Mouse (Mus musculus): ENCODE measurements around the gene Ptgr1.

The Ptgr1 gene

GRCm38 (mm10) chr4:58986540-58987190 is at the start of gene Ptgr1:
Ptgr1 (minus strand) TSS chr4:58987119.
- in situ Hi-C loops (cut with MboI, MseI): no loop called here

GRCm38 (mm10) chr4:59035786-59036350 is 48.9 kb upstream of the Ptgr1 start:
- in situ Hi-C loops (cut with MboI, MseI): no loop called here

- in situ Hi-C loops (cut with MboI, MseI): no loop called here
Measured at GRCm38 (mm10) chr4:59034918-59035785, 48.2 kb upstream of the Ptgr1 start, which contains the start of gene Gng10. Gng10 (plus strand) TSS chr4:59035088.

- in situ Hi-C loops (cut with MboI, MseI): no loop called here
Measured at GRCm38 (mm10) chr4:59034325-59034917, 47.5 kb upstream of the Ptgr1 start.

- in situ Hi-C loops (cut with MboI, MseI): no loop called here
Measured at GRCm38 (mm10) chr4:59016922-59017321, 30.0 kb upstream of the Ptgr1 start.

GRCm38 (mm10) chr4:59015181-59015580 is 28.3 kb upstream of the Ptgr1 start:
- in situ Hi-C loops (cut with MboI, MseI): no loop called here

- in situ Hi-C loops (cut with MboI, MseI): no loop called here
Measured at GRCm38 (mm10) chr4:59011446-59011845, 24.5 kb upstream of the Ptgr1 start.

- in situ Hi-C loops (cut with MboI, MseI): no loop called here
Measured at GRCm38 (mm10) chr4:59009696-59010095, 22.8 kb upstream of the Ptgr1 start.

GRCm38 (mm10) chr4:59009186-59009585 is 22.3 kb upstream of the Ptgr1 start:
- in situ Hi-C loops (cut with MboI, MseI): no loop called here

- in situ Hi-C loops (cut with MboI, MseI): no loop called here
Measured at GRCm38 (mm10) chr4:59007974-59008373, 21.1 kb upstream of the Ptgr1 start.

- in situ Hi-C loops (cut with MboI, MseI): no loop called here
Measured at GRCm38 (mm10) chr4:59007016-59007415, 20.1 kb upstream of the Ptgr1 start.

- in situ Hi-C loops (cut with MboI, MseI): no loop called here
Measured at GRCm38 (mm10) chr4:59006211-59006610, 19.3 kb upstream of the Ptgr1 start.

- in situ Hi-C loops (cut with MboI, MseI): no loop called here
Measured at GRCm38 (mm10) chr4:59003806-59004200, 16.9 kb upstream of the Ptgr1 start.

GRCm38 (mm10) chr4:59002948-59003805 is 16.3 kb upstream of the Ptgr1 start, which contains the start of gene Gm20503:
Gm20503 (plus strand) TSS chr4:59003210.
- in situ Hi-C loops (cut with MboI, MseI): no loop called here

GRCm38 (mm10) chr4:59000614-59001013 is 13.7 kb upstream of the Ptgr1 start:
- in situ Hi-C loops (cut with MboI, MseI): no loop called here

- in situ Hi-C loops (cut with MboI, MseI): loop anchor here (10.0 kb wide), 1 partner anchor 1085 kb away; the partner anchor contains the start of gene D630039A03Rik
Measured at GRCm38 (mm10) chr4:58999686-59000085, 12.8 kb upstream of the Ptgr1 start.

- in situ Hi-C loops (cut with MboI, MseI): loop anchor here (10.0 kb wide), 1 partner anchor 1084 kb away; the partner anchor contains the start of gene D630039A03Rik
Measured at GRCm38 (mm10) chr4:58998688-58999087, 11.8 kb upstream of the Ptgr1 start.

GRCm38 (mm10) chr4:58997081-58997480 is 10.2 kb upstream of the Ptgr1 start:
- in situ Hi-C loops (cut with MboI, MseI): loop anchor here (10.0 kb wide), 1 partner anchor 1082 kb away; the partner anchor contains the start of gene D630039A03Rik

- in situ Hi-C loops (cut with MboI, MseI): loop anchor here (10.0 kb wide), 1 partner anchor 1080 kb away; the partner anchor contains the start of gene D630039A03Rik
Measured at GRCm38 (mm10) chr4:58995251-58995693, 8.4 kb upstream of the Ptgr1 start.

GRCm38 (mm10) chr4:58994762-58995161 is 7.8 kb upstream of the Ptgr1 start, which contains the start of gene Dnajc25:
Dnajc25 (plus strand) TSS chr4:58995062.
- in situ Hi-C loops (cut with MboI, MseI): loop anchor here (5.0 to 10.0 kb wide), 2 partner anchors 67 to 1080 kb away; partner anchors contain the start of gene D630039A03Rik

Measured in T-helper 1 cell (primary cell).